Mouse (Mus musculus): Measurements from ENCODE around the gene Fam117b.

GRCm38 (mm10) chr1:59959941-59960340 is 47.1 kb downstream of the Fam117b start:
- TF ChIP-seq POLR2A (IDR thresholded peaks at IDR 0.05; ENCODE audit: insufficient read depth, low read depth, low read length) (no peak), CTCF (IDR thresholded peaks at IDR 0.05) (no peak)
